Comparison of ENCODE assay signal across 8 mouse cellular contexts in the genomic region with DNA sequence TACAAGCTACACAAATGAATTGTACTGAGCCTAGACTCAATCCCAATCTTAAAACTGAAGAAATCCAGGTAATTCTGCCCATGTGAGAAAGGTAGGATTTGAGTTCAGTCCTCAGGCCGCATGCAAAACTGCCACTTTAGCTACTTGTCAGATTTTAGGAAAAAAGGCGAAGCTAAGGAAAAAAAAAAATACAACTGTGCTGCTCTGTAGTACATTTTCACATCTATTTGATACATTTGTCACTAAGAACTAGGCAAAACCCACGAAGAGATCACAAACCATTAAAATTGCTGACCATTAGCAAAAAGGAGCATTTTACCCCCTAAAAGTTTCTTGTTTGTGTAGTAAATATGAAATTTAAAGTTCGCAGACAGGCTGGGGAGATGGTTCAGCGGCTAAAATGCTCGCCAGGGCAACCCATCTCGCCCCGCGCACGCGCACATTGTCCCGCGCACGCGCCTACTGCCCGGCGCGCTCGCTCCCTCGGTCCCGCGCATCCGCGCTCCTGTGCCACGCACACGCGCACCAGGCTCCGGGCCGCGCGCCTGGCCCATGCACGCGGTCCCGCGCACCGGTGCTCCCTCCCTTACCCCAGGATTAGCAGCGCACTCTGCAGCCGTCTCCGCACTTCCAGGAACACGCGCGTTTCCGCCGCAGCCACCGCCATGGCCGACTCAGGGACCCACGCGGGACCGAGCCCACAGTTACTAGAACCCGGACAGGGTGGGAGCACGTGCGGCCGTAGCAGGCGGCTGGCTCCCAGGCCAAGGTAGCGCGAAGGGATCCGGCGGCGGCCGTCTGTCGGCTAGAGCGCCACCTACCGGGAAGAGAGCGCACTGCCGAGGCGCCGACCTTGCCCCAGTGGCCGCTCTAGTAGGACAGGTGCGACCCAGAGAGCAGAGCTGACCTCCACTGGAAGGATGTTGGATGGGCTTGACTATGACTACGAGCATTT. TPM values are rescaled to one million over a fixed set of nuclear protein-coding genes. Genes with fewer than 3 reads are reported as not detected.
DNase-seq lines count a peak whose midpoint lies in the region; ATAC-seq and TF ChIP-seq lines count a peak whose summit lies in the region.

TSS of gene Ube2cbp (minus strand) at position 800 of the 955 bp plus-strand sequence.

- ATAC-seq in forebrain, embryonic 11.5 days (replicated peaks; ENCODE audit: low FRiP score): peak; percentile 82
- peak; percentile 79 for ATAC-seq in heart, embryonic 16.5 days (replicated peaks; ENCODE audit: extremely low read depth, insufficient read depth, low FRiP score)
- ATAC-seq in liver, embryonic 14.5 days (ENCODE audit: insufficient read depth): peak; percentile 82
- peak; percentile 83 for ATAC-seq in stomach, embryonic 15.5 days (ENCODE audit: insufficient read depth, low FRiP score, low read depth)

- H3K9me3 ChIP-seq in CH12.LX (replicated peaks; ENCODE audit: low read length): no peaks in the 10 kb centered on the region
- H3K9me3 ChIP-seq in forebrain, embryonic 11.5 days (ENCODE audit: control insufficient read depth, low read length): no peaks in the 10 kb centered on the region
- H3K9me3 ChIP-seq in heart, embryonic 16.5 days (replicated peaks; ENCODE audit: control insufficient read depth, low read length): no peaks in the 10 kb centered on the region
- no peaks in the 10 kb centered on the region for H3K9me3 ChIP-seq in liver, embryonic 14.5 days (ENCODE audit: control insufficient read depth, low read length)
- no peaks in the 10 kb centered on the region for H3K9me3 ChIP-seq in stomach, embryonic 15.5 days

- H3K79me2 ChIP-seq in CH12.LX (replicated peaks; ENCODE audit: control insufficient read depth, extremely low read depth, insufficient read depth, poor library complexity, severe bottlenecking): peaks cover 15% of the 10 kb centered on the region

- TF ChIP-seq EP300 in CH12.LX (IDR thresholded peaks at IDR 0.05; ENCODE audit: low read length): no peak
- no peak for TF ChIP-seq EP300 in liver, embryonic 14.5 days (IDR thresholded peaks at IDR 0.05; ENCODE audit: low read depth)

- H3K27ac ChIP-seq in CH12.LX (ENCODE audit: insufficient read depth, low read depth): no peak within 1 kb of the TSS
- no peak within 1 kb of the TSS for H3K27ac ChIP-seq in forebrain, embryonic 11.5 days (ENCODE audit: low read depth, low read length)
- H3K27ac ChIP-seq in heart, embryonic 16.5 days (ENCODE audit: low read length): peak within 1 kb of the TSS; percentile 58
- no peak within 1 kb of the TSS for H3K27ac ChIP-seq in liver, embryonic 14.5 days
- peak within 1 kb of the TSS; percentile 70 for H3K27ac ChIP-seq in stomach, embryonic 15.5 days

- H3K27me3 ChIP-seq in CH12.LX (replicated peaks): peaks cover 10% of the 10 kb centered on the region
- H3K27me3 ChIP-seq in forebrain, embryonic 11.5 days (ENCODE audit: control insufficient read depth, insufficient read depth, low read length): peaks cover 6% of the 10 kb centered on the region; the same call in 1 of the 2 replicates
- 0 out of 2 replicates have a peak, but pooled peaks cover 3% of the 10 kb centered on the region for H3K27me3 ChIP-seq in heart, embryonic 16.5 days (ENCODE audit: control insufficient read depth, insufficient read depth, low read length)
- H3K27me3 ChIP-seq in liver, embryonic 14.5 days (ENCODE audit: control insufficient read depth, insufficient read depth, low read length): no peaks in the 10 kb centered on the region
- no peaks in the 10 kb centered on the region for H3K27me3 ChIP-seq in stomach, embryonic 15.5 days (replicated peaks)

- peak within 1 kb of the TSS; percentile 65 to 75 (median 67) for H3K4me3 ChIP-seq in CH12.LX (replicated peaks in 1 of 3; ENCODE audit: low read depth in 2 of 3, low read length in 2 of 3, poor library complexity in 1 of 3)
- H3K4me3 ChIP-seq in forebrain, embryonic 11.5 days (ENCODE audit: low read depth, low read length): peak within 1 kb of the TSS; percentile 57
- peak within 1 kb of the TSS; percentile 74 for H3K4me3 ChIP-seq in heart, embryonic 16.5 days (ENCODE audit: low read length)
- peak within 1 kb of the TSS; percentile 62 to 79 for H3K4me3 ChIP-seq in liver, embryonic 14.5 days (ENCODE audit: insufficient read depth in 1 of 2, low read depth in 2 of 2, low read length in 2 of 2)
- H3K4me3 ChIP-seq in stomach, embryonic 15.5 days (replicated peaks): peak within 1 kb of the TSS; percentile 69

- H3K36me3 ChIP-seq in CH12.LX (replicated peaks in 1 of 2; ENCODE audit: control insufficient read depth in 1 of 2, insufficient read depth in 1 of 2, low read length in 1 of 2): no peaks in the 10 kb centered on the region
- no peaks in the 10 kb centered on the region for H3K36me3 ChIP-seq in forebrain, embryonic 11.5 days (ENCODE audit: control insufficient read depth, insufficient read depth, low read length)
- H3K36me3 ChIP-seq in heart, embryonic 16.5 days (ENCODE audit: control insufficient read depth, insufficient read depth): no peaks in the 10 kb centered on the region
- H3K36me3 ChIP-seq in liver, embryonic 14.5 days (replicated peaks; ENCODE audit: control insufficient read depth, insufficient read depth, low read depth): no peaks in the 10 kb centered on the region
- no peaks in the 10 kb centered on the region for H3K36me3 ChIP-seq in stomach, embryonic 15.5 days

- DNase-seq in CH12.LX (ENCODE audit: extremely low read depth): peak; percentile 78
- DNase-seq in c-Kit-positive CD71-positive TER-119-negative erythroid progenitor cells, embryonic 14.5 days (ENCODE audit: low read depth): peak; percentile 61
- peak; percentile 93 for DNase-seq in forebrain, embryonic 11.5 days (ENCODE audit: low spot score)
- peak; percentile 85 to 92 for DNase-seq in kidney, postnatal 36 days
- peak; percentile 61 to 62 (median 62) for DNase-seq in liver, embryonic 14.5 days (ENCODE audit: low read depth in 3 of 3, low spot score in 3 of 3)
- peak; percentile 89 for DNase-seq in neural tube, embryonic 10.5 days (ENCODE audit: extremely low spot score, low spot score)

- H3K4me1 ChIP-seq in CH12.LX (ENCODE audit: control insufficient read depth in 1 of 2, insufficient read depth in 2 of 2): peaks cover 4 to 23% of the 10 kb centered on the region in 2 experiments; a peak in 2 of 4 replicates
- H3K4me1 ChIP-seq in forebrain, embryonic 11.5 days (replicated peaks; ENCODE audit: control insufficient read depth, insufficient read depth, low read length): no peaks in the 10 kb centered on the region; the same call in 1 of the 2 replicates
- H3K4me1 ChIP-seq in heart, embryonic 16.5 days (ENCODE audit: control insufficient read depth, insufficient read depth, low read length): peaks cover 7% of the 10 kb centered on the region
- H3K4me1 ChIP-seq in liver, embryonic 14.5 days (replicated peaks; ENCODE audit: control insufficient read depth in 2 of 2, insufficient read depth in 2 of 2, low read length in 1 of 2): peaks cover 6 to 10% of the 10 kb centered on the region in 2 experiments; a peak in 3 of 4 replicates
- H3K4me1 ChIP-seq in stomach, embryonic 15.5 days: 0 out of 2 replicates have a peak, but pooled peaks cover 3% of the 10 kb centered on the region

- dilution Hi-C loops in CH12.LX (cut with MboI; ENCODE audit: extremely low pct_ligation_motif_present, extremely low pct_unique_long_range_greater_than_20kb, low sequenced_read_pairs): no loop called here

- peak; percentile 56 to 89 for TF ChIP-seq CTCF in CH12.LX (conservative IDR thresholded peaks at IDR 0.05 in 1 of 2, IDR thresholded peaks at IDR 0.05 in 1 of 2; ENCODE audit: low read depth in 2 of 2, low read length in 2 of 2)
- TF ChIP-seq CTCF in liver, embryonic 14.5 days (IDR thresholded peaks at IDR 0.05; ENCODE audit: low read depth): peak; percentile 97

- in situ Hi-C loops in CH12.LX (cut with MboI; ENCODE audit: low pct_ligation_motif_present, low pct_unique_long_range_greater_than_20kb, low sequenced_read_pairs): loop anchor here (10.0 to 25.0 kb wide), 2 partner anchors 110 to 273 kb away; partner anchors contain the start of genes Pgm3, Prss35 and Rwdd2a

- TF ChIP-seq RAD21 in CH12.LX (IDR thresholded peaks at IDR 0.05; ENCODE audit: low read depth, low read length): no peak; the same call in 1 of the 2 replicates

- peak within 1 kb of the TSS; percentile 67 for H3K4me2 ChIP-seq in CH12.LX (ENCODE audit: insufficient read depth, low read depth, poor library complexity, severe bottlenecking)
- H3K4me2 ChIP-seq in forebrain, embryonic 11.5 days (ENCODE audit: low read depth, low read length, severe bottlenecking): peak within 1 kb of the TSS; percentile 59
- peak within 1 kb of the TSS; percentile 72 for H3K4me2 ChIP-seq in heart, embryonic 16.5 days (ENCODE audit: low read depth, low read length)
- H3K4me2 ChIP-seq in liver, embryonic 14.5 days (ENCODE audit: low read depth): peak within 1 kb of the TSS; percentile 74
- peak within 1 kb of the TSS; percentile 74 for H3K4me2 ChIP-seq in stomach, embryonic 15.5 days

- peak within 1 kb of the TSS; percentile 56 for H3K9ac ChIP-seq in CH12.LX (ENCODE audit: insufficient read depth, low read depth)
- H3K9ac ChIP-seq in forebrain, embryonic 11.5 days (ENCODE audit: low read length): peak within 1 kb of the TSS; percentile 71
- peak within 1 kb of the TSS; percentile 88 for H3K9ac ChIP-seq in heart, embryonic 16.5 days (ENCODE audit: low read length)
- H3K9ac ChIP-seq in liver, embryonic 14.5 days (replicated peaks): peak within 1 kb of the TSS; percentile 59
- peak within 1 kb of the TSS; percentile 80 for H3K9ac ChIP-seq in stomach, embryonic 15.5 days

- WGBS in forebrain, embryonic 11.5 days: 3% methylated on average over 70 of the region's 70 CpGs
- WGBS in heart, embryonic 16.5 days: 2% methylated on average over 70 of the region's 70 CpGs
- 2% methylated on average over 70 of the region's 70 CpGs for WGBS in liver, embryonic 14.5 days (ENCODE audit: insufficient replicate concordance)
- WGBS in stomach, embryonic 15.5 days: 2% methylated on average over 70 of the region's 70 CpGs

- TF ChIP-seq POLR2A in CH12.LX (IDR thresholded peaks at IDR 0.05; ENCODE audit: low read depth, low read length): peak; percentile 69; the same call in 1 of the 2 replicates

TF ChIP-seq in CH12.LX, 34 proteins besides CTCF, POLR2A, EP300 and RAD21 (continues in another document):
- TF ChIP-seq SIN3A (IDR thresholded peaks at IDR 0.05; ENCODE audit: low read length): no peak
- no peak for TF ChIP-seq USF2 (conservative IDR thresholded peaks at IDR 0.05; ENCODE audit: low read depth, low read length)
- TF ChIP-seq POLR2AphosphoS2 (IDR thresholded peaks at IDR 0.05; ENCODE audit: low read depth, low read length): no peak
- no peak for TF ChIP-seq ZC3H11A (IDR thresholded peaks at IDR 0.05; ENCODE audit: low read depth, low read length)

RNA-seq across cellular contexts. Expression of gene Ube2cbp, which starts in this region (rescaled TPM):
- total RNA-seq in CH12.LX (2012; rRNA removed): 3.1 and 3.3 TPM in 2 replicates
- total RNA-seq in CH12.LX (2014; rRNA removed): 5.9 and 6.4 TPM in 2 replicates
- 5.4 and 5.5 TPM in 2 replicates for polyA plus RNA-seq in CH12.LX (2012; ENCODE audit: insufficient read length, low read depth)
- 6.5 and 7.1 TPM in 2 replicates for polyA plus RNA-seq in forebrain, embryonic 11.5 days (2014; fragmentation: Nextera tagmentation; extraction: Ambion mirVana)
- 3.2 and 4.1 TPM in 2 replicates for polyA plus RNA-seq in heart, embryonic 16.5 days (2015; fragmentation: Nextera tagmentation; extraction: Ambion mirVana)
- polyA plus RNA-seq in liver, embryonic 14.5 days (2012; rRNA removed): 1.0 and 1.5 TPM in 2 replicates
- polyA plus RNA-seq in liver, embryonic 14.5 days (2014; fragmentation: Nextera tagmentation; extraction: Ambion mirVana): 2.3 and 3.4 TPM in 2 replicates
- 4.8 and 5.8 TPM in 2 replicates for polyA plus RNA-seq in stomach, embryonic 15.5 days (2015; fragmentation: Nextera tagmentation; extraction: Ambion mirVana)

Comparison
In these comparisons a context has a peak if more than half of its experiments do, and no peak if none do; other contexts are left out.
1. H3K27ac ChIP-seq: peak in heart, embryonic 16.5 days (single experiment) and stomach, embryonic 15.5 days (single experiment); none in CH12.LX (single experiment), forebrain, embryonic 11.5 days (single experiment) and liver, embryonic 14.5 days (single experiment).
2. Peak in every context shown above with its lines, with median percentiles within 50 percentile points of each other: DNase-seq, H3K4me2 ChIP-seq, H3K4me3 ChIP-seq, H3K9ac ChIP-seq and ATAC-seq.